Mouse (Mus musculus) erythroblast, embryonic 14.5 days (primary cell): ENCODE results near the gene Acer3.

Source experiments
- GATA1 ChIP-seq: IDR thresholded peaks from 2 replicates; pipeline ENCODE4 v1.6.1; 2012; ENCODE audit warnings: low read length, inconsistent platforms, mixed read lengths
- TAL1 ChIP-seq: IDR thresholded peaks from 3 replicates; pipeline ENCODE4 v1.6.1; 2012; ENCODE audit warnings: low read length, inconsistent platforms, mixed read lengths

DNA sequence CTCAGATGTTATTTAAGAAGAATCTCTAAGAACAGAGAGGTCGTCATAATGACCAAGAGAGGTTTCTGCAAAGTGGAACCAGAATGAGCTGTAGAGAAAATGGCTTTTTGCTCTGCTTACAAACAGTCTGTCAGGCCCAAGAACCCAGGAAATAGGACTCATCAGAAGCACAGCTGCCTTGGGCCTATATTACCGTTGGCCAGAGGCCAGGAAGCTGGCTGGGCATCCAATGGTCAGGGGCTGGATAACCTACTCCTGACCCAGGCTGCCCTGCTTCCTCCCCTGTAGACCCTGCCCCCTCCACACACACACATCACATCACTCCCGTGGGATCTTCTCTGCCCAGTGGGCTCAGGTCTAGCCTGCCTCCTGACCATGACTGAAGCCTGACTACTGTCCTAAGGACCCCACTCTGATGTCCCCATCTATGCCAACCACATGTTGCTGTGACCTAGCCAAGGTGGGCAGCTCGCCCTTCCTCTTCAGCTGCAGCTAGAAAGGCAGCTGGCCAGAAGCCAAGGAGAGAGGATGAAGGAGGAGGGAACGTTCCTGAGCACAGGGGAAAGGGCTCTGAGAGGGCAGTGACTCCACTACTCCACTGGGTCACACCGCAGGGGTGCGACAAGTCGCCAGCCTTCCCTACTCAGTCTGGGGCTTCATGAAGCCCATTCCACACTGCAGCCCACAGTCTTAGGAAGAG lies 160.8 kb downstream of the Acer3 start:
- no peak for TF ChIP-seq TAL1
- TF ChIP-seq GATA1, result no peak
